Mouse (Mus musculus) ES-E14 (cell line): ENCODE measurements around the gene Tbc1d20. TPM values are rescaled to one million over a fixed set of nuclear protein-coding genes. Genes with fewer than 3 reads are reported as not detected.

Experiments
- DNase-seq: peaks from one replicate; pipeline ENCODE4 v3.0.0-alpha.2; 2013; ENCODE audit warnings: low read depth, low spot score
- H3K27ac ChIP-seq: 2 replicates; pipeline ENCODE4 v1.5.1; 2012; ENCODE audit warnings: low read depth, mild to moderate bottlenecking, low read length, moderate library complexity, mixed read lengths; ENCODE audit not compliant: poor library complexity, insufficient read depth, severe bottlenecking
- H3K36me3 ChIP-seq: 2 replicates; pipeline ENCODE4 v1.6.1; 2012; ENCODE audit warnings: mild to moderate bottlenecking, low read length, moderate library complexity, mixed read lengths; ENCODE audit not compliant: control insufficient read depth, poor library complexity, insufficient read depth, severe bottlenecking
- H3K4me1 ChIP-seq, 2 experiments: fragments of 150-350 bp in 1 of 2; sonication (generic) in 1 of 2; 2 replicates each; pipeline ENCODE4 v1.6.1; 2012; ENCODE audit warnings: low read length in 2 of 2, mild to moderate bottlenecking in 1 of 2, mixed read lengths in 1 of 2; ENCODE audit not compliant: control insufficient read depth in 2 of 2, insufficient read depth in 2 of 2, poor library complexity in 1 of 2
- H3K4me3 ChIP-seq, 2 experiments: fragments of 150-350 bp in 1 of 2; sonication (generic) in 1 of 2; 2 replicates each; pipeline ENCODE4 v1.5.1; 2012; ENCODE audit warnings: low read length in 2 of 2, low read depth in 1 of 2, mild to moderate bottlenecking in 1 of 2, mixed read lengths in 1 of 2; ENCODE audit not compliant: insufficient read depth in 1 of 2, poor library complexity in 1 of 2, severe bottlenecking in 1 of 2
- H3K9ac ChIP-seq: 2 replicates; pipeline ENCODE4 v1.6.1; 2012; ENCODE audit warnings: low read depth, mild to moderate bottlenecking, low read length, mixed read lengths; ENCODE audit not compliant: poor library complexity, insufficient read depth, severe bottlenecking
- H3K9me3 ChIP-seq: fragments of 150-350 bp; sonication (generic); 2 replicates; pipeline ENCODE4 v1.6.1; 2012; ENCODE audit warnings: low read depth, mild to moderate bottlenecking, low read length; ENCODE audit not compliant: control insufficient read depth, insufficient read depth
- CHD2 ChIP-seq: IDR thresholded peaks from 2 replicates; pipeline ENCODE4 v1.6.1; 2014; ENCODE audit warnings: mild to moderate bottlenecking, low read depth, low read length, inconsistent platforms
- HCFC1 ChIP-seq: IDR thresholded peaks from 2 replicates; pipeline ENCODE4 v1.6.1; 2012; ENCODE audit warnings: low read length, inconsistent platforms, borderline replicate concordance; ENCODE audit not compliant: insufficient read depth
- MAFK ChIP-seq: IDR thresholded peaks from 2 replicates; pipeline ENCODE4 v1.6.1; 2014; ENCODE audit warnings: mild to moderate bottlenecking, low read depth, low read length, inconsistent platforms; ENCODE audit not compliant: insufficient read depth
- ZC3H11A ChIP-seq: IDR thresholded peaks from 2 replicates; pipeline ENCODE4 v1.6.1; 2012; ENCODE audit warnings: low read depth, mild to moderate bottlenecking, inconsistent platforms, low read length, borderline replicate concordance
- ZNF384 ChIP-seq: IDR thresholded peaks from 2 replicates; pipeline ENCODE4 v1.6.1; 2012; ENCODE audit warnings: low read depth, low read length, inconsistent platforms
- in situ Hi-C, 2 experiments: fragments of 600-800 bp; cut with MboI; formaldehyde crosslinking; loops; one replicate each; pipeline ENCODE4 v1.15.1; 2025; ENCODE audit warnings: low sequenced_read_pairs in 2 of 2, inconsistent platforms in 1 of 2; ENCODE audit not compliant: unreplicated experiment in 2 of 2
- total RNA-seq: library from RNA; depleted of rRNA; stranded (reverse); fragments of 300-350 nt; gene quantifications from 2 replicates; pipeline ENCODE4 v1.2.3, GENCODE M21; 2012

Tbc1d20 gene
- total RNA-seq, 1 experiment = 20.2 TPM

GRCm38 (mm10) chr2:152321558-152321957, 27.9 kb downstream of the Tbc1d20 start:
- Histone ChIP-seq H3K9ac (no peak overlapping the region), H3K9me3 (no peaks in the 10 kb centered on the region), H3K27ac (no peak overlapping the region), H3K4me3 (no peak overlapping the region), H3K4me1 (peaks cover 0 to 7% of the 10 kb centered on the region in 2 experiments; a peak in 1 of 4 replicates), H3K36me3 (peaks cover 68% of the 10 kb centered on the region)
- in situ Hi-C loops = no loop called here
- TF ChIP-seq ZC3H11A (no peak), ZNF384 (no peak), MAFK (no peak), HCFC1 (no peak), CHD2 (no peak)
- DNase-seq = no peak

GRCm38 (mm10) chr2:152322198-152322597, 28.6 kb downstream of the Tbc1d20 start:
- Histone ChIP-seq H3K36me3 (peaks cover 68% of the 10 kb centered on the region), H3K9me3 (no peaks in the 10 kb centered on the region), H3K4me1 (peaks cover 0 to 11% of the 10 kb centered on the region in 2 experiments; a peak in 1 of 4 replicates), H3K4me3 (no peak overlapping the region), H3K9ac (no peak overlapping the region), H3K27ac (no peak overlapping the region)
- no peak for DNase-seq
- TF ChIP-seq HCFC1 (no peak), ZNF384 (no peak), ZC3H11A (no peak), MAFK (no peak), CHD2 (no peak)
- in situ Hi-C loops = no loop called here

GRCm38 (mm10) chr2:152323971-152324370, 30.3 kb downstream of the Tbc1d20 start:
- Histone ChIP-seq H3K36me3 (peaks cover 65% of the 10 kb centered on the region), H3K4me3 (no peak overlapping the region), H3K27ac (no peak overlapping the region), H3K9ac (no peak overlapping the region), H3K4me1 (peaks cover 0 to 14% of the 10 kb centered on the region in 2 experiments; a peak in 2 of 4 replicates), H3K9me3 (no peaks in the 10 kb centered on the region)
- TF ChIP-seq MAFK (no peak), CHD2 (no peak)
- DNase-seq = no peak
- in situ Hi-C loops = no loop called here

GRCm38 (mm10) chr2:152324842-152325241, 31.2 kb downstream of the Tbc1d20 start:
- in situ Hi-C loops = no loop called here
- TF ChIP-seq HCFC1 = no peak
- peaks cover 0 to 14% of the 10 kb centered on the region in 2 experiments; a peak in 3 of 4 replicates for H3K4me1 ChIP-seq
- H3K27ac ChIP-seq = no peak overlapping the region
- no peak for DNase-seq
- no peaks in the 10 kb centered on the region for H3K9me3 ChIP-seq
- peaks cover 61% of the 10 kb centered on the region for H3K36me3 ChIP-seq
- H3K4me3 ChIP-seq = no peak overlapping the region
- no peak overlapping the region for H3K9ac ChIP-seq

GRCm38 (mm10) chr2:152326157-152326556, 32.5 kb downstream of the Tbc1d20 start:
- in situ Hi-C loops = no loop called here
- Histone ChIP-seq H3K9me3 (no peaks in the 10 kb centered on the region), H3K36me3 (peaks cover 65% of the 10 kb centered on the region), H3K27ac (no peak overlapping the region), H3K4me3 (no peak overlapping the region), H3K4me1 (peaks cover 2 to 19% of the 10 kb centered on the region in 2 experiments; a peak in 3 of 4 replicates), H3K9ac (no peak overlapping the region)
- no peak for DNase-seq
- TF ChIP-seq MAFK (no peak), CHD2 (no peak), HCFC1 (no peak), ZNF384 (no peak), ZC3H11A (no peak)
